Mouse (Mus musculus) forebrain, embryonic 14.5 days (tissue): ENCODE data around the gene Tcap. TPM values are rescaled to one million over a fixed set of nuclear protein-coding genes. Genes with fewer than 3 reads are reported as not detected.

Experiments
- ATAC-seq: fragments of 200-750 bp; cut with Nextera tagmentation; 2 replicates; pipeline ENCODE4 v1.8.0; 2017; ENCODE audit warnings: mild to moderate bottlenecking, moderate library complexity
- DNase-seq: peaks from one replicate; pipeline ENCODE4 v3.0.0-alpha.2; 2015; ENCODE audit warnings: low spot score
- H3K27ac ChIP-seq: fragments of 300-500 bp; sonication (generic); 2 replicates; pipeline ENCODE4 v1.5.1; 2014; ENCODE audit warnings: low read depth, mild to moderate bottlenecking, control low read depth, low read length, moderate library complexity
- H3K27me3 ChIP-seq: fragments of 300-500 bp; sonication (generic); replicated peaks from 2 replicates; pipeline ENCODE4 v1.6.1; 2014; ENCODE audit warnings: low read length, control low read depth, mixed read lengths; ENCODE audit not compliant: control insufficient read depth, insufficient read depth
- H3K36me3 ChIP-seq: fragments of 300-500 bp; sonication (generic); 2 replicates; pipeline ENCODE4 v1.6.1; 2014; ENCODE audit warnings: low read length, control low read depth; ENCODE audit not compliant: control insufficient read depth, insufficient read depth
- H3K4me1 ChIP-seq: fragments of 300-500 bp; sonication (generic); 2 replicates; pipeline ENCODE4 v1.6.1; 2014; ENCODE audit warnings: antibody characterized with exemption, low read length, control low read depth; ENCODE audit not compliant: control insufficient read depth, insufficient read depth
- H3K4me2 ChIP-seq: fragments of 300-500 bp; sonication (generic); 2 replicates; pipeline ENCODE4 v1.6.1; 2014; ENCODE audit warnings: mild to moderate bottlenecking, control low read depth, low read length
- H3K4me3 ChIP-seq: fragments of 300-500 bp; sonication (generic); 2 replicates; pipeline ENCODE4 v1.5.1; 2014; ENCODE audit warnings: low read depth, low read length, control low read depth
- H3K9ac ChIP-seq: fragments of 300-500 bp; sonication (generic); 2 replicates; pipeline ENCODE4 v1.6.1; 2014; ENCODE audit warnings: mild to moderate bottlenecking, low read length, control low read depth, moderate library complexity
- H3K9me3 ChIP-seq: fragments of 300-500 bp; sonication (generic); replicated peaks from 2 replicates; pipeline ENCODE4 v1.6.1; 2016; ENCODE audit warnings: low read length, control low read depth, mixed read lengths; ENCODE audit not compliant: control insufficient read depth
- WGBS: fragments of 180-500 bp; shearing (Covaris S2); extraction: QIAGEN DNeasy Blood & Tissue Kit; methylation state at CpG from one replicate; pipeline ENCODE4 v1.1.7; 2014; 5-methylcytosine and 5-hydroxymethylcytosine counted together
- polyA plus RNA-seq: library from polyadenylated mRNA; unstranded; fragments of >200 nt; fragmentation: Nextera tagmentation; extraction: Ambion mirVana; gene quantifications from 2 replicates; pipeline ENCODE4 v1.2.1, GENCODE M21; 2014

Tcap gene
- polyA plus RNA-seq, 1 experiment from 2014 or later: not detected

- Histone ChIP-seq H3K27ac (no peak overlapping the region), H3K9me3 (no peaks in the 10 kb centered on the region), H3K4me1 (no peaks in the 10 kb centered on the region), H3K36me3 (no peaks in the 10 kb centered on the region), H3K27me3 (no peaks in the 10 kb centered on the region), H3K4me2 (no peak overlapping the region), H3K4me3 (no peak overlapping the region), H3K9ac (no peak overlapping the region)
- DNase-seq (no peak), ATAC-seq (no peak)
- WGBS: 59% methylated on average over 5 of the region's 5 CpGs
These were observed 44.8 kb downstream of the Tcap start for GRCm38 (mm10) chr11:98428436-98428835.

DNA sequence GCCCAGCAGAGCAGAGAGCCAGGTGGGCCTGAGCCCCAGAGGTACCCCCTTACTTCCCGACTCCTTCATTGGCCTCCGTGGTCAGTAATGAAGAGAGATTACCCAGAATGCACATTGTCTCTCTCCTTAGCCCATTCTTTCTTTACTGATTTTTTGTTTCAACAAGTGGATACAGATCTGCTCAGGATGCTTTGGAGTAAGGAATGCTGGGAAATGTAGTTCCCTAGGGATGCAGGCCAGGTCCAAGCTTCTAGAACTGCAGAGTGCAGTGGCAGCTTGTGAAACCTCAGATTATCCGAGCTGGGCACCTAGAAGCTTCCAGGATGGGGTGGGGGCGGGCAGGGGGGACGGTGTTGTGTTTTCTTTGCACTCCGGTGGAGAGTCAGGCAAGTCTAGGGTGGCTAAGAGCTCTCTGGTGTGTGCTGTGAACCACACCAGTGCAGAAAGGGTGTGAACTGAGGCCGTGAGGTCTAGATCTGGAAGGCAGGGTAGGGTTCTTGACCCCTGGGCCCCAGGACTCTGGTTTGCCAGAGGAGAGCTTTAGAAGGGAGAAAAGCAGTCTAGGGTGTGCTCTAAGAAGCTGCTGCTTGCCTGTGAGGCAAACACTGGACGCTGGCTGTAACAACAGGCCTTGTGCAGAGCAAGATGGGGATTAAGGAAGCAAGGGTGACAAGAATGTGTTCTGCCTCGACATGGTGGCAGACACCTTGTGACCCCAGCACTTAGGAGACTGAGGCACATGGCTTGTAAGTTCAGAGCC, 48.3 kb downstream of the Tcap start:
- no peak for DNase-seq
- WGBS: 78% methylated on average over 9 of the region's 9 CpGs

More for the DNA sequence above, 48.3 kb downstream of the Tcap start:
- no peak for ATAC-seq
- Histone ChIP-seq H3K27ac (no peak overlapping the region), H3K36me3 (peaks cover 7% of the 10 kb centered on the region), H3K9me3 (no peaks in the 10 kb centered on the region), H3K4me1 (no peaks in the 10 kb centered on the region), H3K4me3 (no peak overlapping the region), H3K27me3 (no peaks in the 10 kb centered on the region), H3K4me2 (no peak overlapping the region), H3K9ac (no peak overlapping the region)

Other genes starting within 250 kb of the Tcap start
- gene Fbxl20, start 233.4 kb upstream of the Tcap start, polyA plus RNA-seq: 23.0 and 27.4 TPM in 2 replicates
- 54.5 and 60.6 TPM in 2 replicates for gene Med1, start 190.5 kb upstream of the Tcap start, polyA plus RNA-seq
- gene Cdk12, start 180.8 kb upstream of the Tcap start, polyA plus RNA-seq: 10.0 and 10.2 TPM in 2 replicates
- gene Neurod2, start 54.2 kb upstream of the Tcap start, polyA plus RNA-seq: 64.1 and 90.9 TPM in 2 replicates
- 33.1 and 42.2 TPM in 2 replicates for gene Ppp1r1b, start 35.4 kb upstream of the Tcap start, polyA plus RNA-seq
- gene Stard3, start 25.4 kb upstream of the Tcap start, polyA plus RNA-seq: 43.8 and 46.6 TPM in 2 replicates
- gene Pnmt, start 2.6 kb downstream of the Tcap start, polyA plus RNA-seq: 0.32 and 0.36 TPM in 2 replicates
- 6.1 and 6.9 TPM in 2 replicates for gene Pgap3, start 16.7 kb downstream of the Tcap start, polyA plus RNA-seq
- gene Erbb2, start 28.7 kb downstream of the Tcap start, polyA plus RNA-seq: 5.6 and 5.9 TPM in 2 replicates
- 279 and 290 TPM in 2 replicates for gene Mien1, start 55.2 kb downstream of the Tcap start, polyA plus RNA-seq
- gene Grb7, start 62.6 kb downstream of the Tcap start, polyA plus RNA-seq: 0.38 and 0.41 TPM in 2 replicates
- gene Ikzf3, start 162.2 kb downstream of the Tcap start, polyA plus RNA-seq: not detected in 2 replicates
- gene Zpbp2, start 167.3 kb downstream of the Tcap start, polyA plus RNA-seq: not detected in 2 replicates
- gene Ormdl3, start 203.6 kb downstream of the Tcap start, polyA plus RNA-seq: 24.7 and 24.8 TPM in 2 replicates
- not detected in 2 replicates for gene Lrrc3c, start 214.5 kb downstream of the Tcap start, polyA plus RNA-seq
- 0.88 and 1.3 TPM in 2 replicates for gene Gm12355, start 241.8 kb downstream of the Tcap start, polyA plus RNA-seq
- gene Gsdma3, start 242.5 kb downstream of the Tcap start, polyA plus RNA-seq: not detected in 2 replicates